Comparison of ENCODE assay signal across 15 mouse cellular contexts in genomic region chr9:97570881-97571280, GRCm38 (mm10).
DNase-seq lines count a peak whose midpoint lies in the region; ATAC-seq lines count a peak whose summit lies in the region.
"Had no signal": no experiment of that assay in that cellular context is flagged by ENCODE, and none has a peak within 500 bp of the region (broad histone marks: within the 10 kb centered on the region; RNA-seq: fewer than 3 reads in every experiment).

No protein-coding gene starts in this region.

- no peaks in the 10 kb centered on the region for H3K9me3 ChIP-seq in kidney, embryonic 14.5 days (ENCODE audit: control insufficient read depth, low read length)
- H3K9me3 ChIP-seq: embryonic facial prominence, embryonic 15.5 days; intestine, embryonic 15.5 days; limb, embryonic 13.5 days; neural tube, embryonic 12.5 days had no signal

- H3K36me3 ChIP-seq in kidney, embryonic 14.5 days (ENCODE audit: control insufficient read depth, insufficient read depth, low read length), result no peaks in the 10 kb centered on the region
- H3K36me3 ChIP-seq: embryonic facial prominence, embryonic 15.5 days; intestine, embryonic 15.5 days; limb, embryonic 13.5 days; neural tube, embryonic 12.5 days had no signal

- no peak for ATAC-seq in kidney, embryonic 14.5 days (ENCODE audit: low FRiP score, low TSS enrichment)
- no peak for ATAC-seq in granulocyte monocyte progenitor cell, adult 5-6 weeks (replicated peaks; ENCODE audit: poor library complexity, severe bottlenecking)
- ATAC-seq: intestine, embryonic 15.5 days; Patski had no signal

- H3K4me1 ChIP-seq in kidney, embryonic 14.5 days (ENCODE audit: control insufficient read depth, insufficient read depth, low read length), result no peaks in the 10 kb centered on the region
- H3K4me1 ChIP-seq: neural tube, embryonic 12.5 days had no signal

- WGBS in kidney, embryonic 14.5 days, result 68% methylated on average over 7 of the region's 7 CpGs

- no peak overlapping the region for H3K4me2 ChIP-seq in kidney, embryonic 14.5 days (replicated peaks; ENCODE audit: low read depth, low read length)
- H3K4me2 ChIP-seq: embryonic facial prominence, embryonic 15.5 days; heart, embryonic 11.5 days; intestine, embryonic 15.5 days; limb, embryonic 13.5 days; neural tube, embryonic 12.5 days had no signal

- peak; percentile 54 for DNase-seq in cerebellum, postnatal 14 days
- DNase-seq in cerebellum, adult 11 months, result no peak
- peak; percentile 7 for DNase-seq in kidney, postnatal 14 days
- DNase-seq in layer of hippocampus, adult 18-20 months (ENCODE audit: low spot score in 2 of 2), result peak; percentile 55 to 90
- peak; percentile 76 to 79 for DNase-seq in right cerebral cortex, postnatal 10 days (ENCODE audit: low spot score in 2 of 2)
- no peak for DNase-seq in ovary, adult 18-20 months (ENCODE audit: low spot score)
- DNase-seq: B cell, adult 2 months had no signal

- no peak overlapping the region for H3K27ac ChIP-seq in kidney, embryonic 14.5 days (ENCODE audit: low read depth, low read length)
- H3K27ac ChIP-seq: embryonic facial prominence, embryonic 15.5 days; intestine, embryonic 15.5 days; limb, embryonic 13.5 days; neural tube, embryonic 12.5 days had no signal

- no peaks in the 10 kb centered on the region for H3K27me3 ChIP-seq in kidney, embryonic 14.5 days (ENCODE audit: control insufficient read depth, insufficient read depth, low read length)
- H3K27me3 ChIP-seq: embryonic facial prominence, embryonic 15.5 days; intestine, embryonic 15.5 days; limb, embryonic 13.5 days; neural tube, embryonic 12.5 days; Patski had no signal

- H3K4me3 ChIP-seq in kidney, embryonic 14.5 days (ENCODE audit: low read length), result no peak overlapping the region
- H3K4me3 ChIP-seq: embryonic facial prominence, embryonic 15.5 days; intestine, embryonic 15.5 days; limb, embryonic 13.5 days; neural tube, embryonic 12.5 days had no signal

- H3K9ac ChIP-seq in kidney, embryonic 14.5 days (ENCODE audit: low read depth, low read length), result no peak overlapping the region
- H3K9ac ChIP-seq: embryonic facial prominence, embryonic 15.5 days; intestine, embryonic 15.5 days; limb, embryonic 13.5 days; neural tube, embryonic 12.5 days had no signal

Comparison
In these comparisons a context has a peak if more than half of its experiments do, and no peak if none do; other contexts are left out.
1. DNase-seq: peak in cerebellum, postnatal 14 days (2 of 2), kidney, postnatal 14 days (single experiment), layer of hippocampus, adult 18-20 months (2 of 2) and right cerebral cortex, postnatal 10 days (2 of 2); none in cerebellum, adult 11 months (single experiment) and ovary, adult 18-20 months (single experiment).